In the genomic region with DNA sequence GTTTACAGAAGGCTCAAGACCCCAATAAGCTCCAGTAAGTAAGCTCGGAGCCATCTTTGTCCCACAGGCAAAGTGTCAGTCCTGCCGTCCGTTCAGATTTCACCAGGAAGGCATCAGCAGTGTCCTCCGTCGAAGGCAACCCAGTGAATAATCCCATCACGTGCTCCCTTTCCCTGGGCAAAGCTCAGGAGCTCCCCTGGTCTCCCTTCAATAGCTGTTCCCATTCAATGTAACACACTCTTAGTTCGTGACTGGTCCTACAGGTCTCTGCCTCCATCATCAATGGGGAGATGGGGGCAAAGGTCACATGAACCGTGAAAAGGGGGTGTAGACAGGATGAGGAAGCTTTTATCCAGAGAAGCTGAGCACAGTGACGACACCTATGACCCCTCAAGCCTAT, we compare ENCODE assay signal across 29 mouse cellular contexts.
"Had no signal": no experiment of that assay in that cellular context is flagged by ENCODE, and none has a peak within 500 bp of the region (broad histone marks: within the 10 kb centered on the region; RNA-seq: fewer than 3 reads in every experiment).

No protein-coding gene starts in this region.

- ATAC-seq: liver, embryonic 12.5 days; liver, postnatal 0 days; midbrain, embryonic 13.5 days; midbrain, embryonic 15.5 days had no signal

- H3K4me3 ChIP-seq: limb, embryonic 10.5 days; limb, embryonic 12.5 days; limb, embryonic 13.5 days; limb, embryonic 15.5 days; liver, embryonic 12.5 days; liver, embryonic 13.5 days; liver, embryonic 15.5 days; lung, embryonic 15.5 days; megakaryocyte, embryonic 14.5 days; midbrain, embryonic 10.5 days; midbrain, embryonic 12.5 days; midbrain, embryonic 13.5 days; midbrain, embryonic 15.5 days; myocyte; neural tube, embryonic 12.5 days; neural tube, embryonic 13.5 days had no signal

- H3K9ac ChIP-seq: limb, embryonic 12.5 days; limb, embryonic 13.5 days; limb, embryonic 15.5 days; liver, embryonic 12.5 days; liver, embryonic 13.5 days; liver, embryonic 14.5 days; liver, embryonic 15.5 days; liver, postnatal 0 days; lung, embryonic 14.5 days; lung, embryonic 15.5 days; midbrain, embryonic 12.5 days; midbrain, embryonic 13.5 days; midbrain, embryonic 15.5 days; neural tube, embryonic 12.5 days; neural tube, embryonic 13.5 days had no signal

- H3K27ac ChIP-seq: limb, embryonic 10.5 days; limb, embryonic 12.5 days; limb, embryonic 13.5 days; limb, embryonic 15.5 days; liver, embryonic 12.5 days; liver, embryonic 13.5 days; liver, embryonic 14.5 days; liver, embryonic 15.5 days; lung, embryonic 15.5 days; macrophage; midbrain, embryonic 10.5 days; midbrain, embryonic 12.5 days; midbrain, embryonic 13.5 days; midbrain, embryonic 15.5 days; neural tube, embryonic 12.5 days; neural tube, embryonic 13.5 days had no signal

- H3K4me2 ChIP-seq: limb, embryonic 12.5 days; limb, embryonic 13.5 days; limb, embryonic 15.5 days; liver, embryonic 11.5 days; liver, embryonic 12.5 days; liver, embryonic 13.5 days; liver, embryonic 15.5 days; lung, embryonic 14.5 days; lung, embryonic 15.5 days; midbrain, embryonic 12.5 days; midbrain, embryonic 13.5 days; midbrain, embryonic 15.5 days; neural tube, embryonic 12.5 days; neural tube, embryonic 13.5 days had no signal

- H3K27me3 ChIP-seq: limb, embryonic 12.5 days; limb, embryonic 13.5 days; limb, embryonic 15.5 days; liver, embryonic 13.5 days; liver, embryonic 15.5 days; lung, embryonic 15.5 days; midbrain, embryonic 12.5 days; midbrain, embryonic 13.5 days; midbrain, embryonic 15.5 days; neural tube, embryonic 12.5 days; neural tube, embryonic 13.5 days had no signal

- H3K9me3 ChIP-seq: limb, embryonic 10.5 days; limb, embryonic 12.5 days; limb, embryonic 13.5 days; limb, embryonic 15.5 days; liver, embryonic 12.5 days; liver, embryonic 13.5 days; liver, embryonic 15.5 days; lung, embryonic 15.5 days; megakaryocyte, embryonic 14.5 days; midbrain, embryonic 10.5 days; midbrain, embryonic 12.5 days; midbrain, embryonic 13.5 days; midbrain, embryonic 15.5 days; neural tube, embryonic 12.5 days; neural tube, embryonic 13.5 days had no signal

- H3K4me1 ChIP-seq: limb, embryonic 10.5 days; limb, embryonic 12.5 days; limb, embryonic 13.5 days; liver, embryonic 12.5 days; liver, embryonic 15.5 days; lung, embryonic 15.5 days; midbrain, embryonic 12.5 days; midbrain, embryonic 15.5 days; neural tube, embryonic 12.5 days; neural tube, embryonic 13.5 days had no signal

- DNase-seq: left cerebral cortex, postnatal 4 days; liver; liver, embryonic 13.5 days; liver, postnatal 0 days; lung, adult 18-20 months; lung, adult 2 months; lung, embryonic 14.5 days; lung, postnatal 10 days; lung, postnatal 14 days; lung, postnatal 36 days; midbrain, embryonic 14.5 days had no signal

- H3K36me3 ChIP-seq: limb, embryonic 10.5 days; limb, embryonic 12.5 days; limb, embryonic 13.5 days; liver, embryonic 12.5 days; liver, embryonic 13.5 days; liver, embryonic 15.5 days; lung, embryonic 15.5 days; midbrain, embryonic 10.5 days; midbrain, embryonic 12.5 days; midbrain, embryonic 13.5 days; midbrain, embryonic 15.5 days; neural tube, embryonic 12.5 days; neural tube, embryonic 13.5 days had no signal
